Mouse (Mus musculus) adrenal gland, postnatal 14 days (tissue): Measurements from ENCODE around the gene Sox9. TPM values are rescaled to one million over a fixed set of nuclear protein-coding genes. Genes with fewer than 3 reads are reported as not detected.

Source experiments
- DNase-seq: peaks from one replicate; pipeline ENCODE4 v3.0.0; 2021; ENCODE audit warnings: mixed read lengths
- total RNA-seq: library from RNA; stranded (reverse); gene quantifications from 2 replicates; pipeline ENCODE4 v1.2.3, GENCODE M21; 2021

Gene Sox9
- total RNA-seq, 1 experiment from 2014 or later, result 1.3 TPM

- DNase-seq, result no peak
Observed at GRCm38 (mm10) chr11:112801189-112801818, 19.3 kb downstream of the Sox9 start.

GRCm38 (mm10) chr11:112807838-112808506, 25.9 kb downstream of the Sox9 start:
- no peak for DNase-seq

GRCm38 (mm10) chr11:112810447-112811151, 28.6 kb downstream of the Sox9 start:
- DNase-seq, result peak; percentile 40

- peak; percentile 77 for DNase-seq
Observed at GRCm38 (mm10) chr11:112811152-112811871, 29.3 kb downstream of the Sox9 start.

GRCm38 (mm10) chr11:112817829-112818650, 36.0 kb downstream of the Sox9 start:
- DNase-seq, result no peak

GRCm38 (mm10) chr11:112818651-112819270, 36.7 kb downstream of the Sox9 start:
- no peak for DNase-seq

- DNase-seq, result no peak
Observed at GRCm38 (mm10) chr11:112821536-112821935, 39.5 kb downstream of the Sox9 start.

- DNase-seq, result no peak
Observed at GRCm38 (mm10) chr11:112824146-112824545, 42.1 kb downstream of the Sox9 start.

- no peak for DNase-seq
Observed at GRCm38 (mm10) chr11:112826193-112827043, 44.4 kb downstream of the Sox9 start.

- DNase-seq, result peak; percentile 17
Observed at GRCm38 (mm10) chr11:112827044-112827347, 45.0 kb downstream of the Sox9 start.

GRCm38 (mm10) chr11:112828553-112829287, 46.7 kb downstream of the Sox9 start:
- DNase-seq, result no peak

GRCm38 (mm10) chr11:112834245-112835005, 52.4 kb downstream of the Sox9 start:
- DNase-seq, result peak; percentile 24

GRCm38 (mm10) chr11:112835468-112836092, 53.6 kb downstream of the Sox9 start:
- DNase-seq, result no peak
